Mouse (Mus musculus): ENCODE data around the gene Xkr7.

GRCm38 (mm10) chr2:153045884-153046299, 14.2 kb downstream of the Xkr7 start:
- TF ChIP-seq CHD2 (IDR thresholded peaks at IDR 0.05; ENCODE audit: low read depth, low read length): no peak
- TF ChIP-seq ZNF384 (IDR thresholded peaks at IDR 0.05; ENCODE audit: low read depth, low read length): no peak
